Mouse (Mus musculus) frontal cortex, postnatal 14 days (tissue): ENCODE measurements at regions not wholly inside any gene's neighbourhood (a gene's known extent, or its start where the extent isn't known, plus 50 kb on each side); places are given as distances from the start of the nearest gene placed in this dataset.

Experiments
- DNase-seq, 2 experiments: peaks; one replicate each; pipeline ENCODE4 v3.0.0; 2022; ENCODE audit warnings: low spot score in 2 of 2

DNA sequence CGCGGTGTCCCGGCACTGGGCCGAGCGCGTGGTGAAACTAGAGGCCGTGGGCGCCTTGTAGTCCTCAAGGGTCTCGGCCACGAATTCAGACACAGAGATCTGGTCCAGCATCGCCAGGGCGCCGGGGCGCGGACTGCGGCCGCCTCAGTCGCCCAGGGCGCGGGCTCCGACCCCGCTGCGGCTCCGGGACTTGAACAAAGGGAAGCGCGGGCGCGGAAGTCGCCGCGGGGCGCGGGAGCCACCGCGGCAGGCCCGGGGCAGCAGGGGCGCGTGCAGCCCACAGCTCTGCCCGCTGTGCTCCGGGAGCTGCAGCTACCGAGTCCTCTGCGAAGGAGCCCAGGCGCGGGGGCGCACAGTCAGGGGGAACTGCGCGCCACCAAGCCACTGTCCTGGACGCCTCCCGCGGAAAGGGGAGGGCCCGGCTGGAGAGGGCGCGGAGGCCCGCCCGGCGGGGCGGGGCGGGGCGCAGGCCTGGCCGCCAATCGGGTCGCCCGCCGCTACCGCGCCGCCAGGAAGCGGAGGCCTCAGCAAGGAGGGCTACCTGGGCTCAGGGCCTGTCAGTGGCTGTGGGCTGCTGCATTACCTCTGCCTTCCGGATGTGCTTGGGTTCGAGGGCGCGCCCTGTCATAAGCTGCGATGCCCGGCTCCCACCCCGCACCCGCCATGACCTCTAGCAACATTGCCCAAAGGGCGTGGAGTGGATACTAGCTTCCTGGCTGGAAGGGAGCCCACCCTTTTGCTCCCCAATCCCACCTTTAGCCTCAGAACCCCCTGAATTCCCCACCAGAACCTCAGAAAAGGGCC lies 155.2 kb upstream of the 9030624G23Rik start:
- peak; percentile 3 for DNase-seq
